ENCODE assay signal across 8 mouse cellular contexts in genomic region chr3:63964922-63965249, GRCm38 (mm10). TPM values are rescaled to one million over a fixed set of nuclear protein-coding genes. Genes with fewer than 3 reads are reported as not detected.
DNase-seq lines count a peak whose midpoint lies in the region; ATAC-seq and TF ChIP-seq lines count a peak whose summit lies in the region.

No protein-coding gene starts in this region.

- H3K4me2 ChIP-seq in heart, postnatal 0 days (ENCODE audit: low read depth, low read length) = peak overlapping the region; percentile 38
- H3K4me2 ChIP-seq in hindbrain, embryonic 16.5 days (ENCODE audit: low read length) = peak overlapping the region; percentile 86
- peak overlapping the region; percentile 86 for H3K4me2 ChIP-seq in midbrain, embryonic 14.5 days (ENCODE audit: low read length)

- no peak overlapping the region for H3K9ac ChIP-seq in heart, postnatal 0 days (replicated peaks; ENCODE audit: low read depth, low read length)
- no peak overlapping the region for H3K9ac ChIP-seq in hindbrain, embryonic 16.5 days (ENCODE audit: low read depth, low read length)
- H3K9ac ChIP-seq in midbrain, embryonic 14.5 days (replicated peaks; ENCODE audit: low read length) = no peak overlapping the region

- 0 out of 2 replicates have a peak, but pooled peaks cover 4% of the 10 kb centered on the region for H3K27me3 ChIP-seq in heart, postnatal 0 days (ENCODE audit: control insufficient read depth, insufficient read depth, low read length)
- peaks cover 10% of the 10 kb centered on the region; the same call in 1 of the 2 replicates for H3K27me3 ChIP-seq in embryonic facial prominence, embryonic 10.5 days (replicated peaks; ENCODE audit: low read depth, poor library complexity, severe bottlenecking)
- no peaks in the 10 kb centered on the region; the same call in 1 of the 2 replicates for H3K27me3 ChIP-seq in hindbrain, embryonic 16.5 days (replicated peaks; ENCODE audit: control insufficient read depth, insufficient read depth, low read length)
- H3K27me3 ChIP-seq in midbrain, embryonic 14.5 days (ENCODE audit: control insufficient read depth, insufficient read depth, low read length) = no peaks in the 10 kb centered on the region; the same call in none of the 2 replicates

- no peak for TF ChIP-seq CTCF in heart, postnatal 0 days (IDR thresholded peaks at IDR 0.05; ENCODE audit: low read depth)

- ATAC-seq in heart, postnatal 0 days (ENCODE audit: insufficient read depth, low read depth) = no peak
- ATAC-seq in hindbrain, embryonic 16.5 days = no peak; the same call in 1 of the 2 replicates
- no peak for ATAC-seq in midbrain, embryonic 14.5 days (ENCODE audit: low FRiP score, low TSS enrichment)

- peak overlapping the region; percentile 83; the same call in 1 of the 2 replicates for H3K4me3 ChIP-seq in heart, postnatal 0 days (ENCODE audit: low read depth, low read length)
- H3K4me3 ChIP-seq in embryonic facial prominence, embryonic 10.5 days = peak overlapping the region; percentile 71
- H3K4me3 ChIP-seq in hindbrain, embryonic 16.5 days (ENCODE audit: low read length) = peak overlapping the region; percentile 69
- H3K4me3 ChIP-seq in midbrain, embryonic 14.5 days (replicated peaks; ENCODE audit: low read depth, low read length) = peak overlapping the region; percentile 90

- H3K36me3 ChIP-seq in heart, postnatal 0 days (replicated peaks; ENCODE audit: control insufficient read depth, insufficient read depth, low read length) = no peaks in the 10 kb centered on the region
- no peaks in the 10 kb centered on the region; the same call in 1 of the 2 replicates for H3K36me3 ChIP-seq in embryonic facial prominence, embryonic 10.5 days (replicated peaks)
- H3K36me3 ChIP-seq in hindbrain, embryonic 16.5 days (ENCODE audit: control insufficient read depth, insufficient read depth, low read length) = no peaks in the 10 kb centered on the region
- no peaks in the 10 kb centered on the region for H3K36me3 ChIP-seq in midbrain, embryonic 14.5 days (ENCODE audit: control insufficient read depth, insufficient read depth, low read length)

- TF ChIP-seq EP300 in heart, postnatal 0 days (IDR thresholded peaks at IDR 0.05; ENCODE audit: low read depth) = no peak

- WGBS in heart, postnatal 0 days = 80% methylated on average over 6 of the region's 6 CpGs
- whole genome bisulfite sequencing in embryonic facial prominence, embryonic 10.5 days = 79% methylated on average over 6 of the region's 6 CpGs
- WGBS in hindbrain, embryonic 16.5 days = 79% methylated on average over 6 of the region's 6 CpGs
- whole genome bisulfite sequencing in midbrain, embryonic 14.5 days = 79% methylated on average over 6 of the region's 6 CpGs

- no peaks in the 10 kb centered on the region for H3K9me3 ChIP-seq in heart, postnatal 0 days (replicated peaks; ENCODE audit: control insufficient read depth, low read length)
- no peaks in the 10 kb centered on the region for H3K9me3 ChIP-seq in embryonic facial prominence, embryonic 10.5 days
- H3K9me3 ChIP-seq in hindbrain, embryonic 16.5 days (ENCODE audit: control insufficient read depth, low read length) = no peaks in the 10 kb centered on the region
- no peaks in the 10 kb centered on the region for H3K9me3 ChIP-seq in midbrain, embryonic 14.5 days (ENCODE audit: control insufficient read depth, low read length)

- peak overlapping the region; percentile 67 for H3K27ac ChIP-seq in heart, postnatal 0 days (ENCODE audit: low read depth)
- H3K27ac ChIP-seq in embryonic facial prominence, embryonic 10.5 days (replicated peaks) = peak overlapping the region; percentile 83
- H3K27ac ChIP-seq in hindbrain, embryonic 16.5 days (ENCODE audit: low read depth, low read length) = peak overlapping the region; percentile 90
- peak overlapping the region; percentile 57 for H3K27ac ChIP-seq in midbrain, embryonic 14.5 days (replicated peaks; ENCODE audit: low read depth, low read length)

- no peak for DNase-seq in heart, postnatal 0 days (ENCODE audit: low spot score)
- no peak for DNase-seq in heart, adult 8-10 months (ENCODE audit: low spot score)
- DNase-seq in embryonic facial prominence, embryonic 10.5 days (ENCODE audit: low spot score) = no peak
- no peak for DNase-seq in midbrain, embryonic 14.5 days
- no peak for DNase-seq in c-Kit-positive CD71-positive TER-119-positive erythroid progenitor cells, embryonic 14.5 days (ENCODE audit: low spot score)
- DNase-seq in frontal cortex, postnatal 25 days (ENCODE audit: low spot score in 2 of 2) = no peak
- no peak for DNase-seq in spleen, postnatal 4 days (ENCODE audit: low spot score in 2 of 2)

- H3K4me1 ChIP-seq in heart, postnatal 0 days (ENCODE audit: control insufficient read depth, insufficient read depth) = peaks cover 15% of the 10 kb centered on the region
- H3K4me1 ChIP-seq in embryonic facial prominence, embryonic 10.5 days = peaks cover 26% of the 10 kb centered on the region
- peaks cover 17% of the 10 kb centered on the region for H3K4me1 ChIP-seq in hindbrain, embryonic 16.5 days (ENCODE audit: control insufficient read depth, insufficient read depth, low read depth, low read length)
- peaks cover 28% of the 10 kb centered on the region for H3K4me1 ChIP-seq in midbrain, embryonic 14.5 days (ENCODE audit: control insufficient read depth, insufficient read depth, low read length)

RNA-seq across cellular contexts. Expression of gene Slc33a1, which starts 0.3 kb away (rescaled TPM):
- 24.0 and 31.9 TPM in 2 replicates for total RNA-seq in heart, postnatal 0 days (2014; rRNA removed; ENCODE audit: low replicate concordance)
- 9.4 TPM in 2 replicates for polyA plus RNA-seq in heart, postnatal 0 days (2015; fragmentation: Nextera tagmentation; extraction: Ambion mirVana)
- total RNA-seq in heart, adult 8-10 months (2022) = 10 to 100 TPM; 10.8 to 15.1 (median 13.2) TPM
- polyA plus RNA-seq in embryonic facial prominence, embryonic 10.5 days (2016; fragmentation: Nextera tagmentation; extraction: Ambion mirVana) = 11.3 and 12.8 TPM in 2 replicates
- polyA plus RNA-seq in hindbrain, embryonic 16.5 days (2015; fragmentation: Nextera tagmentation; extraction: Ambion mirVana) = 20.4 and 21.8 TPM in 2 replicates
- 19.9 and 20.4 TPM in 2 replicates for polyA plus RNA-seq in midbrain, embryonic 14.5 days (2014; fragmentation: Nextera tagmentation; extraction: Ambion mirVana)

RNA-seq across cellular contexts. Expression of gene Gmps, which starts 11.0 kb away (rescaled TPM):
- 19.0 and 20.9 TPM in 2 replicates for total RNA-seq in heart, postnatal 0 days (2014; rRNA removed; ENCODE audit: low replicate concordance)
- polyA plus RNA-seq in heart, postnatal 0 days (2015; fragmentation: Nextera tagmentation; extraction: Ambion mirVana) = 26.4 and 27.4 TPM in 2 replicates
- 10 to 100 TPM; 24.1 to 32.2 (median 28.0) TPM for total RNA-seq in heart, adult 8-10 months (2022)
- polyA plus RNA-seq in embryonic facial prominence, embryonic 10.5 days (2016; fragmentation: Nextera tagmentation; extraction: Ambion mirVana) = 78.5 and 81.6 TPM in 2 replicates
- 39.9 and 43.0 TPM in 2 replicates for polyA plus RNA-seq in hindbrain, embryonic 16.5 days (2015; fragmentation: Nextera tagmentation; extraction: Ambion mirVana)
- polyA plus RNA-seq in midbrain, embryonic 14.5 days (2014; fragmentation: Nextera tagmentation; extraction: Ambion mirVana) = 48.3 and 60.7 TPM in 2 replicates

RNA-seq across cellular contexts. Expression of gene E130311K13Rik, which starts 35.6 kb away (rescaled TPM):
- total RNA-seq in heart, postnatal 0 days (2014; rRNA removed; ENCODE audit: low replicate concordance) = 2.4 and 3.1 TPM in 2 replicates
- polyA plus RNA-seq in heart, postnatal 0 days (2015; fragmentation: Nextera tagmentation; extraction: Ambion mirVana) = 6.0 and 7.3 TPM in 2 replicates
- total RNA-seq in heart, adult 8-10 months (2022) = 10 to 100 TPM; 10.6 to 12.5 (median 11.7) TPM
- polyA plus RNA-seq in embryonic facial prominence, embryonic 10.5 days (2016; fragmentation: Nextera tagmentation; extraction: Ambion mirVana) = 2.0 and 2.9 TPM in 2 replicates
- polyA plus RNA-seq in hindbrain, embryonic 16.5 days (2015; fragmentation: Nextera tagmentation; extraction: Ambion mirVana) = 7.1 and 9.7 TPM in 2 replicates
- polyA plus RNA-seq in midbrain, embryonic 14.5 days (2014; fragmentation: Nextera tagmentation; extraction: Ambion mirVana) = 5.6 TPM in 2 replicates
